Mouse (Mus musculus) forebrain, embryonic 12.5 days (tissue): ENCODE results near the gene Gngt2. TPM values are rescaled to one million over a fixed set of nuclear protein-coding genes. Genes with fewer than 3 reads are reported as not detected.
"Not testable (repeated sequence)": the region's sequence is repeated elsewhere in the genome, so short reads cannot be mapped to it uniquely, and the experiment has no call there.

Source experiments
- ATAC-seq: fragments of 200-750 bp; cut with Nextera tagmentation; 2 replicates; pipeline ENCODE4 v1.8.0; 2017; ENCODE audit warnings: moderate TSS enrichment; ENCODE audit not compliant: low FRiP score
- H3K27ac ChIP-seq: fragments of 300-500 bp; sonication (generic); 2 replicates; pipeline ENCODE4 v1.5.1; 2016; ENCODE audit warnings: mild to moderate bottlenecking
- H3K27me3 ChIP-seq: fragments of 300-500 bp; sonication (generic); 2 replicates; pipeline ENCODE4 v1.6.1; 2016; ENCODE audit warnings: mild to moderate bottlenecking
- H3K36me3 ChIP-seq: fragments of 300-500 bp; sonication (generic); replicated peaks from 2 replicates; pipeline ENCODE4 v1.6.1; 2016; ENCODE audit warnings: mild to moderate bottlenecking
- H3K4me1 ChIP-seq: fragments of 300-500 bp; sonication (generic); 2 replicates; pipeline ENCODE4 v1.6.1; 2016
- H3K4me2 ChIP-seq: fragments of 300-500 bp; sonication (generic); 2 replicates; pipeline ENCODE4 v1.6.1; 2016; ENCODE audit warnings: mild to moderate bottlenecking, moderate library complexity
- H3K4me3 ChIP-seq: fragments of 300-500 bp; sonication (generic); replicated peaks from 2 replicates; pipeline ENCODE4 v1.5.1; 2016; ENCODE audit warnings: mild to moderate bottlenecking
- H3K9ac ChIP-seq: fragments of 300-500 bp; sonication (generic); 2 replicates; pipeline ENCODE4 v1.6.1; 2016; ENCODE audit warnings: mild to moderate bottlenecking
- H3K9me3 ChIP-seq: fragments of 300-500 bp; sonication (generic); 2 replicates; pipeline ENCODE4 v1.6.1; 2016
- WGBS: fragments of 180-500 bp; shearing (Covaris S2); methylation state at CpG from one replicate; pipeline ENCODE4 v1.1.7; 2016; 5-methylcytosine and 5-hydroxymethylcytosine counted together
- polyA plus RNA-seq: library from polyadenylated mRNA; unstranded; fragments of >200 nt; fragmentation: Nextera tagmentation; extraction: Ambion mirVana; gene quantifications from 2 replicates; pipeline ENCODE4 v1.2.1, GENCODE M21; 2016

Gngt2 gene
- polyA plus RNA-seq, 1 experiment from 2014 or later: 3.7 TPM

DNA sequence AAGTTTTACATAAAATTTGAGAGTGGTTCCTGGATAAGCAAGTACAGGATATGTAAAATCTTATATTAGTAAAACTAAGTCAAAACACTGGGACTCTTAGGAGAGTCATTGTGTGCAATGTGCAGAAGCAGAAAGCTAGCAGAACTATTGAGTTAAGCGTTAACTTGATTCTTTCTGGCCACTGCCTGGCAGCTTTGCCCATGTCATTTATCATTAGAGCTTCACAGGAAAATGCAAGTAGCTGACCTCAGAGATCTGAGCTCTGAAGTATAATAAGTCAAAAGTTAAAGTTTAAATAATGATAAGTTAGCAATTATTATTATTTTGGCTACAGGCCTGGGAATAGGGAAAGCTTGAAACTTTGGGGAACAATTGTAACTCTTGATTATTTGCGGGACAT lies 42.8 kb downstream of the Gngt2 start:
- H3K36me3 ChIP-seq, H3K4me2 ChIP-seq, H3K9ac ChIP-seq, H3K9me3 ChIP-seq, H3K4me1 ChIP-seq, H3K4me3 ChIP-seq, H3K27me3 ChIP-seq, ATAC-seq, H3K27ac ChIP-seq: not testable (repeated sequence)
- 92% methylated on average over 2 of the region's 2 CpGs for WGBS

DNA sequence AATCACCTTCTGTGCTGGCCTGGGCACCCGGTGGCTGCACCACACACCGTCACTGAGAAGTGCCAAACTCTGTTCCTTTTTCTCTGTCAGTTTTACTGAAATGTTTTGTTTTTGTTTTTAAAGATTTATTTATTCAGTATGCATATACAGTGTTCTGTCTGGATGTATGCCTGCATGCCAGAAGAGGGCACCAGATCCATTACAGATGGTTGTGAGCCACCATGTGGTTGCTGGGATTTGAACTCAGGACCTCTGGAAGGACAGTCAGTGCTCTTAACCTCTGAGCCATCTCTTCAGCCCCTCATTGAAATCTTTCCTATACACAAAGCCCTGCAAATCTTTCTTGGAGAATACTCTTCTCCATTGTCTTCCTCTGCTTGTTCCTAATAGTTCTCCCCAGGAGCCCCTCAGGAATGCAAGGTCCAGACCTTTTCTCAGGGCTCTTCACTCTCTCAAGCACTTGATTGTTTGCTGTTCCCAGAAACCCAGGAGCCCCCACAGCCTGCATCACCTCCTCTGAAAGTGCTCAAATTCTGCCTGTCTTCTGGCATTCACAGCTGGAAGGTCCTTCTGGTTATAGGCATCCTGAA lies 53.5 kb downstream of the Gngt2 start:
- H3K27me3 ChIP-seq: no peaks in the 10 kb centered on the region
- no peak overlapping the region for H3K27ac ChIP-seq
- 80% methylated on average over 2 of the region's 2 CpGs for WGBS
- no peak overlapping the region for H3K4me3 ChIP-seq
- no peak for ATAC-seq
- no peak overlapping the region for H3K4me2 ChIP-seq
- H3K36me3 ChIP-seq: no peaks in the 10 kb centered on the region
- no peaks in the 10 kb centered on the region for H3K4me1 ChIP-seq
- H3K9me3 ChIP-seq: no peaks in the 10 kb centered on the region
- H3K9ac ChIP-seq: no peak overlapping the region

Other genes starting within 250 kb of the Gngt2 start
- gene Ngfr, start 249.5 kb upstream of the Gngt2 start, polyA plus RNA-seq: 10.5 and 10.9 TPM in 2 replicates
- gene Phb, start 170.3 kb upstream of the Gngt2 start, polyA plus RNA-seq: 169 and 182 TPM in 2 replicates
- 27.6 and 30.0 TPM in 2 replicates for gene Zfp652, start 124.5 kb upstream of the Gngt2 start, polyA plus RNA-seq
- gene B130006D01Rik, start 113.6 kb upstream of the Gngt2 start, polyA plus RNA-seq: 1.4 and 2.3 TPM in 2 replicates
- gene Phospho1, start 12.7 kb upstream of the Gngt2 start, polyA plus RNA-seq: not detected in 2 replicates
- 2.4 TPM in 2 replicates for gene Abi3, start 5.3 kb downstream of the Gngt2 start, polyA plus RNA-seq
- not detected in 2 replicates for gene B4galnt2, start 77.7 kb downstream of the Gngt2 start, polyA plus RNA-seq
- 97.9 and 103 TPM in 2 replicates for gene Igf2bp1, start 168.7 kb downstream of the Gngt2 start, polyA plus RNA-seq
- gene Gip, start 187.3 kb downstream of the Gngt2 start, polyA plus RNA-seq: not detected in 2 replicates
- 107 and 109 TPM in 2 replicates for gene Snf8, start 197.7 kb downstream of the Gngt2 start, polyA plus RNA-seq
- 30.4 and 33.8 TPM in 2 replicates for gene Ube2z, start 228.2 kb downstream of the Gngt2 start, polyA plus RNA-seq
- 379 and 385 TPM in 2 replicates for gene Atp5g1, start 238.5 kb downstream of the Gngt2 start, polyA plus RNA-seq